In the genomic region with DNA sequence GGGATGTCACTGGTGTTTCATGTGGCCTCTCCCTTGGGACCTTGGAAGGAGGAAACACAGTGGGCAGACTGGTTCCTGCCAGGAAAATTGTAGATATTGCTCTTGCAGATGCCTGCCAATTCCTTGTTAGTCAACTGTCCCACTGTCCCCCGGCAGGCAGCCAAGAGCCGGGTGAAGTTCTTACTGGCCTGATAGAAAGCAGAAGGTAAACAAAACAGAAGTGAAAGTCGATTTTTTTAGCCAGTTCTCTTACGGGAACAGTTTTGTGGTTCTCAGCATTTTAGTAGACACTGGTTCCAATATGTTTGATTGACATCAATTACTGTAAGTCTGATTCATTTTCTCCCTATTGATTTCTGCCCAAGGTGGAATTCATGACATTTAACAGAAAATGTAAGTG, we compare ENCODE assay signal across 8 mouse cellular contexts. TPM values are rescaled to one million over a fixed set of nuclear protein-coding genes. Genes with fewer than 3 reads are reported as not detected.
DNase-seq lines count a peak whose midpoint lies in the region; ATAC-seq and TF ChIP-seq lines count a peak whose summit lies in the region.

No protein-coding gene starts in this region.

- H3K27me3 ChIP-seq in midbrain, embryonic 14.5 days (ENCODE audit: control insufficient read depth, insufficient read depth, low read length): no peaks in the 10 kb centered on the region
- H3K27me3 ChIP-seq in midbrain, embryonic 16.5 days (ENCODE audit: control insufficient read depth, insufficient read depth, low read depth, low read length): no peaks in the 10 kb centered on the region
- no peaks in the 10 kb centered on the region for H3K27me3 ChIP-seq in lung, postnatal 0 days (replicated peaks; ENCODE audit: insufficient read depth, low read length)
- no peaks in the 10 kb centered on the region for H3K27me3 ChIP-seq in stomach, embryonic 15.5 days (replicated peaks)

- no peak overlapping the region for H3K9ac ChIP-seq in midbrain, embryonic 14.5 days (replicated peaks; ENCODE audit: low read length)
- no peak overlapping the region for H3K9ac ChIP-seq in midbrain, embryonic 16.5 days (ENCODE audit: low read depth, low read length)
- H3K9ac ChIP-seq in lung, postnatal 0 days (replicated peaks; ENCODE audit: low read depth): no peak overlapping the region
- H3K9ac ChIP-seq in stomach, embryonic 15.5 days: no peak overlapping the region

- H3K4me1 ChIP-seq in midbrain, embryonic 14.5 days (ENCODE audit: control insufficient read depth, insufficient read depth, low read length): 0 out of 2 replicates have a peak, but pooled peaks cover 2% of the 10 kb centered on the region
- H3K4me1 ChIP-seq in midbrain, embryonic 16.5 days (ENCODE audit: control insufficient read depth, insufficient read depth, low read length): 0 out of 2 replicates have a peak, but pooled peaks cover 9% of the 10 kb centered on the region
- H3K4me1 ChIP-seq in lung, postnatal 0 days (ENCODE audit: insufficient read depth, low read depth, low read length): peaks cover 40% of the 10 kb centered on the region; the same call in 1 of the 2 replicates
- peaks cover 29% of the 10 kb centered on the region for H3K4me1 ChIP-seq in stomach, embryonic 15.5 days

- H3K4me2 ChIP-seq in midbrain, embryonic 14.5 days (ENCODE audit: low read length): no peak overlapping the region
- H3K4me2 ChIP-seq in midbrain, embryonic 16.5 days (ENCODE audit: low read length): no peak overlapping the region
- H3K4me2 ChIP-seq in lung, postnatal 0 days (replicated peaks; ENCODE audit: low read depth, low read length): peak overlapping the region; percentile 14; the same call in 1 of the 2 replicates
- peak overlapping the region; percentile 19 for H3K4me2 ChIP-seq in stomach, embryonic 15.5 days

- no peaks in the 10 kb centered on the region for H3K9me3 ChIP-seq in midbrain, embryonic 14.5 days (ENCODE audit: control insufficient read depth, low read length)
- no peaks in the 10 kb centered on the region for H3K9me3 ChIP-seq in midbrain, embryonic 16.5 days (replicated peaks; ENCODE audit: control insufficient read depth, low read length, poor library complexity, severe bottlenecking)
- H3K9me3 ChIP-seq in lung, postnatal 0 days (ENCODE audit: low read length): no peaks in the 10 kb centered on the region
- H3K9me3 ChIP-seq in stomach, embryonic 15.5 days: no peaks in the 10 kb centered on the region

- no peak overlapping the region for H3K4me3 ChIP-seq in midbrain, embryonic 14.5 days (replicated peaks; ENCODE audit: low read depth, low read length)
- H3K4me3 ChIP-seq in midbrain, embryonic 16.5 days (ENCODE audit: low read depth, low read length): no peak overlapping the region
- H3K4me3 ChIP-seq in lung, postnatal 0 days (ENCODE audit: low read depth, low read length): no peak overlapping the region
- H3K4me3 ChIP-seq in stomach, embryonic 15.5 days (replicated peaks): no peak overlapping the region

- TF ChIP-seq EP300 in lung, postnatal 0 days (IDR thresholded peaks at IDR 0.05): peak; percentile 68

- peak; percentile 28 for DNase-seq in midbrain, embryonic 14.5 days
- peak; percentile 74 for DNase-seq in cerebellum, adult 11-12 months
- peak; percentile 90 for DNase-seq in heart, adult 9 months (ENCODE audit: low spot score in 2 of 2)
- DNase-seq in kidney, postnatal 10 days: peak; percentile 85
- DNase-seq in lung, postnatal 0 days (ENCODE audit: low spot score): peak; percentile 92
- no peak for DNase-seq in thymus, adult 18-20 months

- 67% methylated on average over 4 of the region's 4 CpGs for WGBS in midbrain, embryonic 14.5 days
- WGBS in midbrain, embryonic 16.5 days: 57% methylated on average over 4 of the region's 4 CpGs
- 0% methylated on average over 4 of the region's 4 CpGs for WGBS in lung, postnatal 0 days
- 12% methylated on average over 4 of the region's 4 CpGs for WGBS in stomach, embryonic 15.5 days

- no peak for ATAC-seq in midbrain, embryonic 14.5 days (ENCODE audit: low FRiP score, low TSS enrichment)
- no peak for ATAC-seq in midbrain, embryonic 16.5 days
- ATAC-seq in lung, postnatal 0 days: peak; percentile 42
- ATAC-seq in stomach, embryonic 15.5 days (ENCODE audit: insufficient read depth, low FRiP score, low read depth): no peak

- no peak for TF ChIP-seq CTCF in lung, postnatal 0 days (IDR thresholded peaks at IDR 0.05)

- no peak overlapping the region for H3K27ac ChIP-seq in midbrain, embryonic 14.5 days (replicated peaks; ENCODE audit: low read depth, low read length)
- no peak overlapping the region for H3K27ac ChIP-seq in midbrain, embryonic 16.5 days (ENCODE audit: low read length)
- peak overlapping the region; percentile 22 for H3K27ac ChIP-seq in lung, postnatal 0 days (ENCODE audit: low read length)
- H3K27ac ChIP-seq in stomach, embryonic 15.5 days: peak overlapping the region; percentile 67

- H3K36me3 ChIP-seq in midbrain, embryonic 14.5 days (ENCODE audit: control insufficient read depth, insufficient read depth, low read length): peaks cover 8% of the 10 kb centered on the region; the same call in 1 of the 2 replicates
- no peaks in the 10 kb centered on the region for H3K36me3 ChIP-seq in midbrain, embryonic 16.5 days (ENCODE audit: control insufficient read depth, insufficient read depth, low read length)
- H3K36me3 ChIP-seq in lung, postnatal 0 days (ENCODE audit: insufficient read depth, low read length): no peaks in the 10 kb centered on the region
- no peaks in the 10 kb centered on the region for H3K36me3 ChIP-seq in stomach, embryonic 15.5 days

RNA-seq across cellular contexts. Expression of gene Ptpn1, which starts 27.0 kb away (rescaled TPM):
- 53.1 and 81.9 TPM in 2 replicates for polyA plus RNA-seq in midbrain, embryonic 14.5 days (2014; fragmentation: Nextera tagmentation; extraction: Ambion mirVana)
- 79.8 and 86.0 TPM in 2 replicates for polyA plus RNA-seq in midbrain, embryonic 16.5 days (2015; fragmentation: Nextera tagmentation; extraction: Ambion mirVana)
- polyA plus RNA-seq in lung, postnatal 0 days (2015; fragmentation: Nextera tagmentation; extraction: Ambion mirVana): 81.2 and 94.5 TPM in 2 replicates
- polyA plus RNA-seq in stomach, embryonic 15.5 days (2015; fragmentation: Nextera tagmentation; extraction: Ambion mirVana): 52.8 and 54.8 TPM in 2 replicates

RNA-seq across cellular contexts. Expression of gene Ripor3, which starts 51.6 kb away (rescaled TPM):
- polyA plus RNA-seq in midbrain, embryonic 14.5 days (2014; fragmentation: Nextera tagmentation; extraction: Ambion mirVana): 0.22 TPM in 1 of 2 replicates, not detected in the other
- polyA plus RNA-seq in midbrain, embryonic 16.5 days (2015; fragmentation: Nextera tagmentation; extraction: Ambion mirVana): 0.53 and 0.58 TPM in 2 replicates
- polyA plus RNA-seq in lung, postnatal 0 days (2015; fragmentation: Nextera tagmentation; extraction: Ambion mirVana): 1.00 and 1.1 TPM in 2 replicates
- 3.5 and 4.5 TPM in 2 replicates for polyA plus RNA-seq in stomach, embryonic 15.5 days (2015; fragmentation: Nextera tagmentation; extraction: Ambion mirVana)

Comparison
In these comparisons a context has a peak if more than half of its experiments do, and no peak if none do; other contexts are left out.
1. DNase-seq: peak in midbrain, embryonic 14.5 days (single experiment), cerebellum, adult 11-12 months (single experiment), heart, adult 9 months (2 of 2), kidney, postnatal 10 days (single experiment) and lung, postnatal 0 days (single experiment); none in thymus, adult 18-20 months (0 of 2).
2. H3K27ac ChIP-seq: peak in lung, postnatal 0 days (single experiment) and stomach, embryonic 15.5 days (single experiment); none in midbrain, embryonic 14.5 days (single experiment) and midbrain, embryonic 16.5 days (single experiment).
3. H3K4me2 ChIP-seq: peak in lung, postnatal 0 days (single experiment) and stomach, embryonic 15.5 days (single experiment); none in midbrain, embryonic 14.5 days (single experiment) and midbrain, embryonic 16.5 days (single experiment).